Mouse (Mus musculus) erythroblast, embryonic 14.5 days (primary cell): ENCODE measurements around the gene Gm20431.

ENCODE experiments used
- GATA1 ChIP-seq: IDR thresholded peaks from 2 replicates; pipeline ENCODE4 v1.6.1; 2012; ENCODE audit warnings: low read length, inconsistent platforms, mixed read lengths
- TAL1 ChIP-seq: IDR thresholded peaks from 3 replicates; pipeline ENCODE4 v1.6.1; 2012; ENCODE audit warnings: low read length, inconsistent platforms, mixed read lengths

DNA sequence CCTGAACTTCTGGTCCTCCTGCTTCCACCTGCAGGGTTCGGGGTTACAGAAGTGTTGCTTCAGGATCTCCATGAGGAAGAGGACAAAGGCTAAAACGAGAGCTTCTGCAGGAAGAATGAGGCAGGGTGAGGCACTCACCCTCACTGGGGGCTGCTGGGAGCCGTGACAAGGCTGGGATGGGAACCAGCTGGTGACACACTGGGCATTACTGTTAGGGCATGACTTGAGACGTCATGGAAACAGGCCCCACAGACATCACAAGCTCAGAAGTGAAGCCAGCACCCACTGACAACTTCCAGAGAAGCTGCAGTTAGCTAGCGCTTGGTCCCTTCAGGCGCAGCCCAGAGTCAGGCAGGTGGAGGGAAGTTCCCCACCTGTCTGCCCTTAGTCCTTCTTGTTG lies 61.4 kb downstream of the Gm20431 start:
- TF ChIP-seq GATA1 (no peak), TAL1 (no peak)
